Mouse (Mus musculus): ENCODE measurements around the gene Ect2l. TPM values are rescaled to one million over a fixed set of nuclear protein-coding genes. Genes with fewer than 3 reads are reported as not detected.
A peak's percentile ranks its signal among the peaks of the same experiment; 100 is the strongest.

The Ect2l gene
- polyA plus RNA-seq, 1 experiment from 2014 or later = 0.21 TPM

GRCm38 (mm10) chr10:18191706-18192105 lies 19.0 kb downstream of the Ect2l start:
- Histone ChIP-seq H3K27me3 (no peaks in the 10 kb centered on the region), H3K9ac (no peak overlapping the region), H3K4me3 (no peak overlapping the region), H3K9me3 (replicated peaks) (no peaks in the 10 kb centered on the region), H3K27ac (no peak overlapping the region), H3K4me1 (replicated peaks) (peaks cover 8% of the 10 kb centered on the region), H3K36me3 (no peaks in the 10 kb centered on the region), H3K4me2 (no peak overlapping the region)
- WGBS = 19% methylated on average over 8 of the region's 8 CpGs
- 0 out of 2 replicates have a peak, but pooled peaks have one; percentile 31 for ATAC-seq (replicated peaks; ENCODE audit: insufficient number of reproducible peaks, insufficient read depth, low FRiP score, low read depth)

DNA sequence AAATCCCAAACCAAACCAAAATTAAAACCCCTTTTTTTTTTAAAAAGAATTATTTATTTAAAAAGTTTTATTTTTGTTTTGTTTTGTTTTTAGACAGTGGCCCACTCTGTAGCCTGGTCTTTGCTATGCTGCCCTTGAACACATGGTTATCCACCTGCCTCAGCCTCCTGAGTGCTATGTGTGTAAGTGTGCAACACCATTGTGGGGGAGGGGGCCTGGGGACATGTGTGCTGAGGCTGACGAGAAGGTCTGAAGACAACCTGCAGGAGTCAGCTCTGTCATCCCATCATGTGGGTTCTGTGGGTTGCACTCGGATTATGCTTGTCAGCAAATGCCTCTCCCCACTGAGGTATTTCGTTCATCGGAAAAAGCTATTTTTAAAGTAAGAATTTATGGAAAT lies 21.2 kb downstream of the Ect2l start:
- no peak for ATAC-seq (replicated peaks; ENCODE audit: insufficient number of reproducible peaks, insufficient read depth, low FRiP score, low read depth)
- WGBS = 60% methylated on average over 4 of the region's 4 CpGs
- H3K9ac ChIP-seq = no peak overlapping the region
- H3K4me1 ChIP-seq (replicated peaks) = peaks cover 8% of the 10 kb centered on the region
- H3K4me3 ChIP-seq = no peak overlapping the region
- no peak overlapping the region for H3K4me2 ChIP-seq
- no peaks in the 10 kb centered on the region for H3K9me3 ChIP-seq (replicated peaks)
- H3K27ac ChIP-seq = no peak overlapping the region
- H3K36me3 ChIP-seq = no peaks in the 10 kb centered on the region
- H3K27me3 ChIP-seq = no peaks in the 10 kb centered on the region

GRCm38 (mm10) chr10:18188564-18188963 lies 22.1 kb downstream of the Ect2l start:
- no peak for ATAC-seq (replicated peaks; ENCODE audit: insufficient number of reproducible peaks, insufficient read depth, low FRiP score, low read depth)
- Histone ChIP-seq H3K4me2 (no peak overlapping the region), H3K27me3 (no peaks in the 10 kb centered on the region), H3K9me3 (replicated peaks) (no peaks in the 10 kb centered on the region), H3K4me1 (replicated peaks) (peaks cover 8% of the 10 kb centered on the region), H3K36me3 (no peaks in the 10 kb centered on the region), H3K4me3 (no peak overlapping the region), H3K9ac (no peak overlapping the region), H3K27ac (no peak overlapping the region)
- 74% methylated on average over 6 of the region's 6 CpGs for WGBS

- Histone ChIP-seq H3K9ac (no peak overlapping the region), H3K4me3 (no peak overlapping the region), H3K4me2 (no peak overlapping the region), H3K9me3 (replicated peaks) (no peaks in the 10 kb centered on the region), H3K36me3 (no peaks in the 10 kb centered on the region), H3K4me1 (replicated peaks) (no peaks in the 10 kb centered on the region), H3K27ac (no peak overlapping the region), H3K27me3 (no peaks in the 10 kb centered on the region)
- WGBS = 74% methylated on average over 5 of the region's 5 CpGs
- no peak for ATAC-seq (replicated peaks; ENCODE audit: insufficient number of reproducible peaks, insufficient read depth, low FRiP score, low read depth)
Observed at GRCm38 (mm10) chr10:18182246-18182645, 28.4 kb downstream of the Ect2l start.

GRCm38 (mm10) chr10:18177304-18177703 lies 33.4 kb downstream of the Ect2l start:
- Histone ChIP-seq H3K9me3 (replicated peaks) (no peaks in the 10 kb centered on the region), H3K9ac (no peak overlapping the region), H3K4me2 (no peak overlapping the region), H3K27ac (no peak overlapping the region), H3K36me3 (no peaks in the 10 kb centered on the region), H3K4me3 (no peak overlapping the region), H3K27me3 (no peaks in the 10 kb centered on the region), H3K4me1 (replicated peaks) (no peaks in the 10 kb centered on the region)
- 52% methylated on average over 2 of the region's 2 CpGs for WGBS
- ATAC-seq (replicated peaks; ENCODE audit: insufficient number of reproducible peaks, insufficient read depth, low FRiP score, low read depth) = no peak

DNA sequence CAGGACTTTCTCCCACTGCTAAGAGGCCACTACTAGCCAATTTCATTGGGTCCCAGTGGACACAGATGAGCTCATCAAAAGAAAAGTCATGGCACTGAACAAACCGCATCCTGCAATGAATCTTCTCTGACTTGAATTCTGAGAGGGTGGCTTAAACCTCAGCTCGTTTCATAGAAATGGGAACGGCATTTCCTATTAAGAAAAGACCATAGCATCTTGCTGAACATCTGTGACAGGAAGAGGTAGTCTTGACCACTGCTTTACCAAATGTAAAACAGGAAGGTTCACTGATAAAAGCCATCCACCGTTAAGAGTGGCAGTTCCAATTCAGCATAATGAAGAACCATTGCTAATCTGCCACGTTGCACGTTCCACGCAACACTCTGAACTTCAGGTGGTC lies 34.0 kb downstream of the Ect2l start:
- WGBS = 83% methylated on average over 7 of the region's 7 CpGs
- H3K4me1 ChIP-seq (replicated peaks) = no peaks in the 10 kb centered on the region
- H3K36me3 ChIP-seq = no peaks in the 10 kb centered on the region

DNA sequence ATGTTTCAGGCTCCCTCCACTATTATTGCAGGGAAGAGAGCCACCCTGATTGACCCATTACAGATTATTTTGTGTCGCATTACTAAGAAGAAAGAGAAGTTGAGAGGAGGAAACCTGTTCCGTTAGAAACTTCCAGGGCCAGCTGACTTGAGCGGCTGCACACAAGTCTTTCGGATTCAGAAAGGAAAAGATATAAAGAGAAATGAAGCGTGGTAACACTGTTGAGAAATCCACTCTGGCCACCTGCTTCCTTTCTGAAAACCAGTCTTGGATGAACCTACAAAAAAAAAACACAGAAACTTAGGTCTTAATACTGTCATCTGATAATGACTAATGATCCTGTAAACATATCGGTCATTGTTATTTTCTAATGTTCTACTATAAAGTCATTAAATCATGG lies 35.6 kb downstream of the Ect2l start:
- no peak for ATAC-seq (replicated peaks; ENCODE audit: insufficient number of reproducible peaks, insufficient read depth, low FRiP score, low read depth)
- Histone ChIP-seq H3K4me2 (no peak overlapping the region), H3K27ac (no peak overlapping the region), H3K27me3 (no peaks in the 10 kb centered on the region), H3K36me3 (no peaks in the 10 kb centered on the region), H3K9ac (no peak overlapping the region), H3K4me3 (no peak overlapping the region), H3K9me3 (replicated peaks) (no peaks in the 10 kb centered on the region), H3K4me1 (replicated peaks) (no peaks in the 10 kb centered on the region)
- 78% methylated on average over 6 of the region's 6 CpGs for WGBS

More for the DNA sequence above, 34.0 kb downstream of the Ect2l start:
- Histone ChIP-seq H3K4me2 (no peak overlapping the region), H3K27ac (no peak overlapping the region), H3K27me3 (no peaks in the 10 kb centered on the region), H3K9me3 (replicated peaks) (no peaks in the 10 kb centered on the region), H3K4me3 (no peak overlapping the region), H3K9ac (no peak overlapping the region)
- ATAC-seq (replicated peaks; ENCODE audit: insufficient number of reproducible peaks, insufficient read depth, low FRiP score, low read depth) = no peak

- H3K27me3 ChIP-seq = no peaks in the 10 kb centered on the region
- H3K4me2 ChIP-seq = peak overlapping the region; percentile 25; the same call in 1 of the 2 replicates
- H3K27ac ChIP-seq = peak overlapping the region; percentile 86
- H3K9ac ChIP-seq = no peak overlapping the region
- H3K4me1 ChIP-seq (replicated peaks) = peaks cover 24% of the 10 kb centered on the region
- H3K4me3 ChIP-seq = no peak overlapping the region
- 31% methylated on average over 7 of the region's 7 CpGs for WGBS
- no peaks in the 10 kb centered on the region for H3K9me3 ChIP-seq (replicated peaks)
- peak; percentile 62 for ATAC-seq (replicated peaks; ENCODE audit: insufficient number of reproducible peaks, insufficient read depth, low FRiP score, low read depth)
- no peaks in the 10 kb centered on the region for H3K36me3 ChIP-seq
Observed at GRCm38 (mm10) chr10:18162435-18162971, 48.2 kb downstream of the Ect2l start.

GRCm38 (mm10) chr10:18147224-18147623 lies 63.5 kb downstream of the Ect2l start:
- Histone ChIP-seq H3K4me1 (replicated peaks) (peaks cover 7% of the 10 kb centered on the region), H3K27ac (peak overlapping the region; percentile 41; the same call in 1 of the 2 replicates)
- no peak for ATAC-seq (replicated peaks; ENCODE audit: insufficient number of reproducible peaks, insufficient read depth, low FRiP score, low read depth)

DNA sequence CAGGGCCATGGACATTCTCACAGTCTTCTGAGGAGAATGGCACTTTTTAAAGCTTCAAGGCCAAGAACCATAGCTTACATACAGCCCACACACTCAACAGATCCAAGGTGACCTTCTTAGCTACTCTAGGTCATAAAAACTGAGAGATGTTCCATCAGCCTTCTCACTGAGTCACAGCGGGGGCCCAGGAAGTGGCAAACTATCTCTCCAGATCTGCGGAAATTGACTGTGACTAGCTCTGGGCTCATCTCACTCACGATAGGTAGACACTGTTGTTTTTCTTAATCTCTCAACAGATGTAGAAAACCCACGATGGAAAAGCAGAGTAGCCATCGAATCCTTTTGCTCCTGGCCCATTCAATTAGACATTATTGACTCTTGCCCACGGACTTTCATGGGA lies 68.5 kb downstream of the Ect2l start:
- no peak for ATAC-seq (replicated peaks; ENCODE audit: insufficient number of reproducible peaks, insufficient read depth, low FRiP score, low read depth)
- 79% methylated on average over 6 of the region's 6 CpGs for WGBS
- Histone ChIP-seq H3K9me3 (replicated peaks) (no peaks in the 10 kb centered on the region), H3K4me1 (replicated peaks) (peaks cover 7% of the 10 kb centered on the region; the same call in 1 of the 2 replicates), H3K27me3 (no peaks in the 10 kb centered on the region), H3K4me3 (no peak overlapping the region), H3K36me3 (no peaks in the 10 kb centered on the region), H3K27ac (no peak overlapping the region), H3K4me2 (no peak overlapping the region), H3K9ac (no peak overlapping the region)

More at GRCm38 (mm10) chr10:18147224-18147623, 63.5 kb downstream of the Ect2l start:
- Histone ChIP-seq H3K36me3 (no peaks in the 10 kb centered on the region), H3K27me3 (no peaks in the 10 kb centered on the region), H3K9ac (no peak overlapping the region), H3K4me2 (no peak overlapping the region), H3K4me3 (no peak overlapping the region), H3K9me3 (replicated peaks) (no peaks in the 10 kb centered on the region)
- 56% methylated on average over 3 of the region's 3 CpGs for WGBS

DNA sequence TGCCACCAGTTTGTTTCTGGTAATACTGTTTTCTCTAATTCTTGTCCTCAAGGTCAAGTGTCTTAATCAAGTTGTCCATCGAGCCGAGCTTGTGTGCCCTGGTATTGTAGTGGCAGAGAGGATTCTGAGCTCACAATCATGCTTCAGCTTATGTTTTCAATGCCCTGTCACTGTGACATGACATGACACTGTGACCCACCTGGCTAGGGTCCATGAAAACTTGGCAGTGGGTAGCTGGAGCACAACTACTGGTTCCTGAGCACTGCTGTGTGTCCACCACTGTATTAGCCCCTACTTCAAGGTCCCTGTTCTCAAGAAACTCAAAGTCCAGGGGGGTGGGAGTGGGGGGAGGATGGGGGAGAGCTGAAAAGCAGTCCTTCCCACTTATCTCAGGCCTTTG lies 69.3 kb downstream of the Ect2l start:
- H3K9me3 ChIP-seq (replicated peaks) = no peaks in the 10 kb centered on the region
- H3K36me3 ChIP-seq = no peaks in the 10 kb centered on the region
- peak; percentile 54 for ATAC-seq (replicated peaks; ENCODE audit: insufficient number of reproducible peaks, insufficient read depth, low FRiP score, low read depth)
- H3K27me3 ChIP-seq = no peaks in the 10 kb centered on the region
- H3K4me3 ChIP-seq = no peak overlapping the region
- no peak overlapping the region for H3K27ac ChIP-seq
- no peak overlapping the region for H3K9ac ChIP-seq
- H3K4me1 ChIP-seq (replicated peaks) = peaks cover 4% of the 10 kb centered on the region; the same call in 1 of the 2 replicates
- no peak overlapping the region for H3K4me2 ChIP-seq
- WGBS = 51% methylated on average over 2 of the region's 2 CpGs

- Histone ChIP-seq H3K4me1 (replicated peaks) (peaks cover 4% of the 10 kb centered on the region; the same call in 1 of the 2 replicates), H3K4me2 (peak overlapping the region; percentile 20), H3K9ac (no peak overlapping the region), H3K36me3 (no peaks in the 10 kb centered on the region), H3K4me3 (peak overlapping the region; percentile 30), H3K27me3 (no peaks in the 10 kb centered on the region), H3K9me3 (replicated peaks) (no peaks in the 10 kb centered on the region), H3K27ac (no peak overlapping the region)
- ATAC-seq (replicated peaks; ENCODE audit: insufficient number of reproducible peaks, insufficient read depth, low FRiP score, low read depth) = no peak
- WGBS = 81% methylated on average over 5 of the region's 5 CpGs
Observed at GRCm38 (mm10) chr10:18139615-18140014, 71.1 kb downstream of the Ect2l start.
